Mouse (Mus musculus): ENCODE measurements around the gene Micu2. TPM values are rescaled to one million over a fixed set of nuclear protein-coding genes. Genes with fewer than 3 reads are reported as not detected.

The Micu2 gene
- polyA plus RNA-seq, 1 experiment from 2014 or later: 54.1 TPM

DNA sequence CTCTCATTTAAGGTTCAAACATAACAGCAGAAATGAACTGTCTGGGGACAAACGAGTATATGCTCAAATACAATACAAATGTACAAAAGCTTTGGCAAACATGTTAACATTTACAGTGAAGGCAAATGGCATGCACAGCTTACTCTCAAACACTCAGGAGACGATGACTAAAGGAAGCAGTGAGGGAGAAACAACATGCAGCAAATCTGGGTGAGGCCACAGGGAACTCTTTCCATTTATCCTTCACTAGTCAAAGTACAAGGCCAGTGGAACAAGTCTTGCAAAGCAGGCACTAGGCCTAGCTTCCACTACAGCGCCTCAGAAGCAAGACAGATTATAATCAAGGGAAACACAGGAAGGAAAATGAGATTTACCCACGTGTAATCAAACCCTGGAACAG, 116.3 kb downstream of the Micu2 start:
- Histone ChIP-seq H3K4me3 (ENCODE audit: low read depth, low read length) (no peak overlapping the region), H3K9ac (no peak overlapping the region), H3K4me1 (ENCODE audit: insufficient read depth) (0 out of 2 replicates have a peak, but pooled peaks cover 8% of the 10 kb centered on the region), H3K9me3 (ENCODE audit: low read depth, low read length) (no peaks in the 10 kb centered on the region), H3K4me2 (no peak overlapping the region), H3K27ac (ENCODE audit: low read depth) (peak overlapping the region; percentile 54; the same call in 1 of the 2 replicates), H3K27me3 (ENCODE audit: insufficient read depth, low read length) (no peaks in the 10 kb centered on the region), H3K36me3 (ENCODE audit: insufficient read depth) (no peaks in the 10 kb centered on the region)
- peak; percentile 53 for DNase-seq
- TF ChIP-seq CTCF (IDR thresholded peaks at IDR 0.05; ENCODE audit: low read depth): no peak
- no peak for ATAC-seq (ENCODE audit: insufficient read depth)
- 30% methylated on average over 4 of the region's 4 CpGs for WGBS

GRCm38 (mm10) chr14:57881793-57882192, 117.3 kb downstream of the Micu2 start:
- Histone ChIP-seq H3K27ac (ENCODE audit: low read depth) (peak overlapping the region; percentile 30; the same call in 1 of the 2 replicates), H3K9ac (no peak overlapping the region), H3K4me1 (ENCODE audit: insufficient read depth) (0 out of 2 replicates have a peak, but pooled peaks cover 8% of the 10 kb centered on the region), H3K4me3 (ENCODE audit: low read depth, low read length) (no peak overlapping the region), H3K9me3 (ENCODE audit: low read depth, low read length) (no peaks in the 10 kb centered on the region), H3K36me3 (ENCODE audit: insufficient read depth) (no peaks in the 10 kb centered on the region), H3K27me3 (ENCODE audit: insufficient read depth, low read length) (no peaks in the 10 kb centered on the region), H3K4me2 (no peak overlapping the region)
- WGBS: 51% methylated on average over 4 of the region's 4 CpGs
- ATAC-seq (ENCODE audit: insufficient read depth): no peak
- DNase-seq: peak; percentile 49
- peak; percentile 28; the same call in 1 of the 2 replicates for TF ChIP-seq CTCF (IDR thresholded peaks at IDR 0.05; ENCODE audit: low read depth)

- H3K36me3 ChIP-seq (ENCODE audit: insufficient read depth): peaks cover 2% of the 10 kb centered on the region; the same call in 1 of the 2 replicates
- no peak for TF ChIP-seq CTCF (IDR thresholded peaks at IDR 0.05; ENCODE audit: low read depth)
- no peaks in the 10 kb centered on the region for H3K9me3 ChIP-seq (ENCODE audit: low read depth, low read length)
- DNase-seq: no peak
- H3K9ac ChIP-seq: no peak overlapping the region
- H3K4me2 ChIP-seq: no peak overlapping the region
- H3K4me3 ChIP-seq (ENCODE audit: low read depth, low read length): no peak overlapping the region
- H3K27ac ChIP-seq (ENCODE audit: low read depth): no peak overlapping the region
- ATAC-seq (ENCODE audit: insufficient read depth): no peak
- H3K4me1 ChIP-seq (ENCODE audit: insufficient read depth): 0 out of 2 replicates have a peak, but pooled peaks cover 8% of the 10 kb centered on the region
- no peaks in the 10 kb centered on the region for H3K27me3 ChIP-seq (ENCODE audit: insufficient read depth, low read length)
These were observed 118.0 kb downstream of the Micu2 start for GRCm38 (mm10) chr14:57881074-57881473.

- H3K9ac ChIP-seq: no peak overlapping the region
- WGBS: 89% methylated on average over 9 of the region's 9 CpGs
- H3K4me2 ChIP-seq: no peak overlapping the region
- DNase-seq (no peak), ATAC-seq (ENCODE audit: insufficient read depth) (no peak)
- H3K27ac ChIP-seq (ENCODE audit: low read depth): no peak overlapping the region
- H3K4me1 ChIP-seq (ENCODE audit: insufficient read depth): 0 out of 2 replicates have a peak, but pooled peaks cover 2% of the 10 kb centered on the region
- H3K9me3 ChIP-seq (ENCODE audit: low read depth, low read length): no peaks in the 10 kb centered on the region
- no peaks in the 10 kb centered on the region for H3K27me3 ChIP-seq (ENCODE audit: insufficient read depth, low read length)
- no peak overlapping the region for H3K4me3 ChIP-seq (ENCODE audit: low read depth, low read length)
- H3K36me3 ChIP-seq (ENCODE audit: insufficient read depth): peaks cover 11% of the 10 kb centered on the region; the same call in 1 of the 2 replicates
- no peak for TF ChIP-seq CTCF (IDR thresholded peaks at IDR 0.05; ENCODE audit: low read depth)
These were observed 121.1 kb downstream of the Micu2 start for GRCm38 (mm10) chr14:57877921-57878320.

DNA sequence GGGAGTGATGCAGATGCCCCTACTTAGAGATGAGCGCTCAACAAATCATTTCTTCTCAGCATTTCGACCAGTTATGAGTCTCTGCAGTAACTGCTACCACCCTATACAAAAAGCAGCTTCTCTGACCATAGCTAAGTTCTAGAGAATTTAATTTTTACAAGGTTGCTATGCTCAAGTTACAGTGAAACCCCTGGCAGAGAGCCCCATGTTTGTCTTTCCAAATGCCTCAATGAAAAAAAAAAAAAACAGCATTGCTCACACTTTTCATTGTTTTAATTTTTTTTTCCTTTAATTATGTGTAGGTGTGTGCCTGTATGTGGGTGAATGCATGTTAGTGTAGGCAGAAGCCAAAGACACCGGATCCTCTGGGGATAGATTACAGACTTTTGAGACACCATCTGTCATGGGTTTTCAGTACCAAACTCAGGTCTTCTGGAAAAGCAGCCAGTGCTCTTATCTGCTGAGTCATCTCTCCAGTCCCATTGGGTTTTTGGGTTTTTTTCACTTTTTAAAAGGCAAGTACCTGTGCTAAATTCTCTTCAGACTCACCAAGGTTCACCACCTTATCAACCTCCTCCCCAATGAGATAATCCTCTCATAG, 132.3 kb downstream of the Micu2 start:
- Histone ChIP-seq H3K4me1 (ENCODE audit: insufficient read depth) (no peaks in the 10 kb centered on the region), H3K9ac (no peak overlapping the region), H3K4me3 (ENCODE audit: low read depth, low read length) (no peak overlapping the region), H3K27me3 (ENCODE audit: insufficient read depth, low read length) (no peaks in the 10 kb centered on the region), H3K36me3 (ENCODE audit: insufficient read depth) (peaks cover 44% of the 10 kb centered on the region), H3K27ac (ENCODE audit: low read depth) (no peak overlapping the region), H3K4me2 (no peak overlapping the region), H3K9me3 (ENCODE audit: low read depth, low read length) (no peaks in the 10 kb centered on the region)
- TF ChIP-seq CTCF (IDR thresholded peaks at IDR 0.05; ENCODE audit: low read depth): no peak
- DNase-seq (no peak), ATAC-seq (ENCODE audit: insufficient read depth) (no peak)
- 91% methylated on average over 3 of the region's 3 CpGs for WGBS

Other genes starting within 250 kb of the Micu2 start
- gene Lats2, start 240.9 kb downstream of the Micu2 start, polyA plus RNA-seq (2014; fragmentation: Nextera tagmentation; extraction: Ambion mirVana): 25.1 and 28.9 TPM in 2 replicates
- 20.1 and 28.3 TPM in 2 replicates for gene Sap18, start 201.1 kb downstream of the Micu2 start, polyA plus RNA-seq (2014; fragmentation: Nextera tagmentation; extraction: Ambion mirVana)
- gene Ska3, start 173.1 kb downstream of the Micu2 start, polyA plus RNA-seq (2014; fragmentation: Nextera tagmentation; extraction: Ambion mirVana): 50.1 and 51.8 TPM in 2 replicates
- gene Mrpl57, start 173.0 kb downstream of the Micu2 start, polyA plus RNA-seq (2014; fragmentation: Nextera tagmentation; extraction: Ambion mirVana): 145 and 158 TPM in 2 replicates
- 62.8 and 66.2 TPM in 2 replicates for gene Zdhhc20, start 109.0 kb downstream of the Micu2 start, polyA plus RNA-seq (2014; fragmentation: Nextera tagmentation; extraction: Ambion mirVana)
- gene Fgf9, start 71.3 kb upstream of the Micu2 start, polyA plus RNA-seq (2014; fragmentation: Nextera tagmentation; extraction: Ambion mirVana): 7.8 and 9.1 TPM in 2 replicates

Measured in lung, embryonic 14.5 days (tissue).